Mouse (Mus musculus) retina, postnatal 7 days (tissue): Measurements from ENCODE around the gene Sept11.

ENCODE experiments used
- DNase-seq: peaks from one replicate; pipeline ENCODE4 v3.0.0-alpha.2; 2012; ENCODE audit warnings: low read depth, low spot score

Gene Sept11

DNA sequence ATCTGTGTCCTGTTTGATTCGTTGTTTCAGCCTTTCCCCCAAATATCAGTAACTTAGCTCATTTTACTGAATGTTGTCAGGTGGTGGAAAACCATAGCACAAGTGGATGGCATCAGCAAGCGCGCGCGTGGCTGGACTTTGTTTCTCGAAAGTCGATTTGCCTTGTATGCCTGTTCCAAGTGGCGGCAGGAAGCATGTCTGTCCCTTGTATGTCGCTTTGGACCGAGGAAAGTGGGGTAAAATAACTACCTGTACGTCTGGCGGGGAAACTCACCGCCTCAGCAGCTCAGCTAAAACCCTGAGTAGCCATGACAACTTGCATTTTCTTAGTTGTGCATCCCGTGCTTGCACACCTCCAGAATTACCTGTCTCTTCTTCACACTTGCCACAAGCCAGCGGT is 78.2 kb downstream of the Sept11 start:
- DNase-seq = no peak

DNA sequence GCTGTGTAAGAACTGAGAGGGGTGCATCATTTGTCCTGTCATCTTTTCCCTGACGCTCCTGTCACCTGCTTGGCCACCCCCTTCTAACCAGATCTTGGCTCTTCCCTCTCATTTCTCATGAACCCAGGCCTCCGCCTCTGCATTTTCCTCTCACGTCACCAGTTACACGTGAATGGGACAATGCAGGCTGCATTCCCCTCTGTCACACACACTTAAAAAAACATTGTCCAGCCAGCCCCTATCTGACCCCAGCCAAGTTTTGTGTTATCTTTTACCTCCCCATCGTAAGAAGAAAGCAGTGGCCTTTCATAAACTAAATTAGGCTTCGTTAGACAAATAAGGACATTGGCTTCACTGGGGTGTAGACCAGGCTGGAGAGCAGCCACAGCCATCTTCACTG is 79.3 kb downstream of the Sept11 start:
- DNase-seq = no peak

DNA sequence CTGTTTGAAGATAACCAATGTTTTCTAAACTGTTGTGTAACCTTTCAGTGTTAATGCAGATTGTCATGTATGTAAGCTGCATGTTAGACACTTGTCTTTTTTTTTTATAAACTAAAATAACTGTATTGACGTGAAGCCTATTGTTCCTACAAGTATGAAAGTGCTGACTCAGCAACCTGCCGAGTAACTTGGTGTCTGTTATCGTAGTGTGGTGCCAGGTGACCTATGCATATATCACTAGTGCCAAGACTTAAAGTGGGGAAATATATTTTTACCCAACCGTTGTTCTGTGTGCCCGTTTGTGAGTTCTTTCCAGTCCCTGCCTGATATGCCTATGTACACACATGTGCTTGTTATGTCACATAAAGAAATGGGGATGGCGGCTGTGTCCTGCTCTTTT is 81.4 kb downstream of the Sept11 start:
- DNase-seq = no peak

DNA sequence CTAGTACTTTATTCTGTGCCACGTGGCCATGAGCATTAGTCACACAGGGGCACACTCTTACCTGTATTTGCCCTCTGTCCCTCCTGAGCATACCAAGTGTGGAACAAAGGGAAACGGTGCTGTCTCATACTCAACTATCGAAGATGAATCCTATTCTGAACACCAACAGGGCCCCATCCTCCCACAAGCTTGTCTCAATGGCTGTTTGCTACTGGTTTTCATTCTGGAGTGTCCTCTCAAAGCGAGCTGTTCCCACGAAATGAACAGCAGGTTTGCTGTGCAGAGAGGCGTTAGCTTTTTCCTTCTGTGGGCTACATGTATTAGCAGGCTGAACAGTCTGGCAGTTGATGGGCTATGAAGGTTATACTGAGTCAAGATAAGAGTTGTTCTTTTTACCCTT is 85.4 kb downstream of the Sept11 start:
- no peak for DNase-seq

DNA sequence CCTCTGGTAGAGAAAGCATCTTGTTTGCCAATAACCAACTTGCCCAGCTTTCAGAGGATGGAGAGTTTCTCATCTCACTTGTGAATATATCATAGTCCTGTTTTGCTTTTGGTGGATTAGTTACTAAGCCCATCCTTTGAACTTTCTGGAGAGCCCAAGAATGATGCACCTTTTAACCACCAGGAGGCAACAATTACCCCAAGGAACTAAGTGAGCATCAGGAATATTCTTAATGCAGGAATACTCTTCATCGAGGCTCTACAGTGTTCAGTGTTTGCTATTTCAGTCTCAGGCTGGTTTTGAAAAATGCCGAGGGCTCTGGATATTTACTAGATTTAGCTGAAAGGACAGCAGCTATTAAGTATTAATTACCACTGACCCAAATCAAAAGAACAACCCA is 87.0 kb downstream of the Sept11 start:
- DNase-seq = peak; percentile 5

DNA sequence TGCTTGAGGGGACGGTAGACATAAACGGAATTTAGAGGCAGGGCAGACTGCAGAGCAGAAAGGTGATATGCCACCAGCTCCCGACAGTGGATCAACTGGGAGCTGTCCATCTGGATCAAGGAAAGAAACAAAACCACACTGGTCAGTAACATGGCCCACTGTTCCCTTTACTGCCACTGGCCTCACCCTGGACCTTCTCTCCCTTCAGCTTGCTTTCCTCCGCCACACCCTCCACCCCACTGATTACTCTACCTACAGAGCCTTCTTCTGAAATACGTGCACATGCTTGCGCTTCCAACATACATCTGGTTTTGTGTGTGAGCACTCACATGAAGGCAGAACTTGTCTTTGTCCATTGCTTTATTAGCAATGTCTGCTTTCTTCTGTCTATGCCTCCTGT is 90.1 kb downstream of the Sept11 start:
- no peak for DNase-seq

- DNase-seq = no peak
Observed at GRCm38 (mm10) chr5:93184548-93184947, 91.3 kb downstream of the Sept11 start.

DNA sequence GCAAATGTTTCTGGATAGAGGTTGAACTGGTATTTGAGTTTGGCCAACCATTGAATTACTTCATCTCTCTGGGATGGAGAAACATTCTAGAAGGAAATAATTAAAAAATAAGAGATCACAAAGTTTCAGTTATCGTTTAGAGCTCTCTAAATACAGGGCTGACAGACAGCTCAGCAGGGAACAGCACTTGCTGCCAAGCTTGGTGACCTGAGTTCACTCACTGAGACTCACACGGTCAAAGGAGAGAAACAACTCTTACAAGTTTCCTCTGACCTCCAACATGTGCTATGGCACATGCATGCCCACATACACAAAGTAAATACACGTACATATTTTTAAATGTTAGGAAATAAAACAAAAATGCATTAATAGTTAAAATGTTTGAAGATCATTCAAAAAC is 96.4 kb downstream of the Sept11 start:
- no peak for DNase-seq

DNA sequence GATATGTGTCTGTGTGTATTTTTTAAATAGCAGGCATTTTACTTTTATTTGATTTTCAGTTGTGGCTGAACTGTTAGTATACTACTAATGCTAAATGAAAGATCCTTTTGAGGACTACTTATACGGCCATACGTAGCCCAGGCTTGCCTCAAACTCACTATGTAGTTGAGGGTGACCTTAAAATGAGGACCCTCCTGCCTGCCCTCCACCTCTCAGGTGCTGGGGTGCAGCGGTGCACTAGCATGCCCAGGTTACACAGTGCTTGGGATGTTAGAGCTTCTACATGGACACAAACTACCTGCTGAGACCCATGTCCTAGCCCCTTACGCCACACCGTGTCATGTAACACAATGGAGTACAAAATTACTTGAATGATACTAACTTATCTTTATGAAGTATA is 97.2 kb downstream of the Sept11 start:
- no peak for DNase-seq

GRCm38 (mm10) chr5:93198232-93198631 is 105.0 kb downstream of the Sept11 start:
- no peak for DNase-seq

GRCm38 (mm10) chr5:93201181-93201580 is 107.9 kb downstream of the Sept11 start:
- no peak for DNase-seq

- DNase-seq = peak; percentile 14
Observed at GRCm38 (mm10) chr5:93205371-93206108, 112.3 kb downstream of the Sept11 start.

- DNase-seq = peak; percentile 93
Observed at GRCm38 (mm10) chr5:93206109-93207005, 113.1 kb downstream of the Sept11 start, which contains the start of the genes Ccni and 2010109A12Rik. Ccni (minus strand) TSS chr5:93206495. 2010109A12Rik (plus strand) TSS chr5:93206518.

- DNase-seq = no peak
Observed at GRCm38 (mm10) chr5:93207006-93207348, 113.7 kb downstream of the Sept11 start.

GRCm38 (mm10) chr5:93207555-93207954 is 114.3 kb downstream of the Sept11 start:
- DNase-seq = no peak

DNA sequence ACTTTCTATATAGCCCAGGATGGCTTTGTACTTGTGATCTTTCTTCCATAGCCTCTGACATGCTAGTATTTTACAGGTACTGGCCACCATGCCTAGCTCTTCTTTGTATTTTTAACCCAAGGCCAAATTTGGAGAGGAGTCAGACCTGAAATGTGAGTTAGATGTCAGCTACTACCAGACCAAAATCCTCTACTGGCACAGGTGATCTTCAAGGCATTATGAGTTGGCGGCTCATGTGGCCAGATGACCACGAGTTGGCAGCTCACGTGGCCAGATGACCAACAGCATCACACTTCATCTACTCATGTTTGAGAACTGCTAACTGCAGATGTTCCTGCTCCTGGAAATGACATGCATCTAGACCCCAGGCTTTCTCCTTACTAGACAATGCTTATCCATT is 125.1 kb downstream of the Sept11 start:
- no peak for DNase-seq

DNA sequence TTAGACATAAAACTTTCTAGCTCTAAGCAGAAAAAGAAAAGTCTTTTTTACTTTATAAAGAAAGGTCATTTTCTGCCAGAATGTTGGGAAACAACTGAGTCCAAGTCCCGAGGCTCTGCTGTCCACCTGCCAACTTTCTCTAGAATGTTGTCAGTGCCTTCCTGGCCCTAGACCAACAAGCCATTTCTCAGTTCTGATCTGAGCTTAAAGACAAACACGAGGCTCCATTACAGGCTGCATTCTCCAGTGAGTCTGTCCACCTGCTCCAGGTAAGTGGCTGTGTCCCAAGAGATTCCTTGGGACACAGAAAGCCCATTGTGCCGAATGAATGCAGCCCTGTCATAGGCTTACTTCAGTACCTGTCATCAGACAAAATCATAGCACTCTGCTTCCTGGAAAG is 128.4 kb downstream of the Sept11 start:
- no peak for DNase-seq

DNA sequence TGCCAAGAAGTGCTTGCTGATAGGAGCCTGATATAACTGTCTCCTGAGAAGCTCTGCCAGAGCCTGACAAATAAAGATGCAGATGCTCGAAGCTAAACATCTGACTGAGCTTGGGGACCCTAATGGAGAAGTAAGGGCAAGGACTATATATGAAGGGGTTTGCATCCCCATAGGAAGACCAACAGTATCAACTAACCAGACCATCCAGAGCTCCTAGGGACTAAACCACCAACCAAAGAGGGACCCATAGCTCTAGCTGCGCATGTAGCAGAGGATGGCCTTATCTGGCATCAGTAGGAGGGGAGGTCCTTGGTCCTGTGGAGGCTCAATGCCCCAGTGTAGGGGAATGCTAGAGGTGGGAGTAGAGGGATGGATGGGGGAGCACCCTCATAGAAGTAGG is 131.3 kb downstream of the Sept11 start:
- DNase-seq = no peak
